Comparison of ENCODE assay signal across 7 mouse cellular contexts in the genomic region with DNA sequence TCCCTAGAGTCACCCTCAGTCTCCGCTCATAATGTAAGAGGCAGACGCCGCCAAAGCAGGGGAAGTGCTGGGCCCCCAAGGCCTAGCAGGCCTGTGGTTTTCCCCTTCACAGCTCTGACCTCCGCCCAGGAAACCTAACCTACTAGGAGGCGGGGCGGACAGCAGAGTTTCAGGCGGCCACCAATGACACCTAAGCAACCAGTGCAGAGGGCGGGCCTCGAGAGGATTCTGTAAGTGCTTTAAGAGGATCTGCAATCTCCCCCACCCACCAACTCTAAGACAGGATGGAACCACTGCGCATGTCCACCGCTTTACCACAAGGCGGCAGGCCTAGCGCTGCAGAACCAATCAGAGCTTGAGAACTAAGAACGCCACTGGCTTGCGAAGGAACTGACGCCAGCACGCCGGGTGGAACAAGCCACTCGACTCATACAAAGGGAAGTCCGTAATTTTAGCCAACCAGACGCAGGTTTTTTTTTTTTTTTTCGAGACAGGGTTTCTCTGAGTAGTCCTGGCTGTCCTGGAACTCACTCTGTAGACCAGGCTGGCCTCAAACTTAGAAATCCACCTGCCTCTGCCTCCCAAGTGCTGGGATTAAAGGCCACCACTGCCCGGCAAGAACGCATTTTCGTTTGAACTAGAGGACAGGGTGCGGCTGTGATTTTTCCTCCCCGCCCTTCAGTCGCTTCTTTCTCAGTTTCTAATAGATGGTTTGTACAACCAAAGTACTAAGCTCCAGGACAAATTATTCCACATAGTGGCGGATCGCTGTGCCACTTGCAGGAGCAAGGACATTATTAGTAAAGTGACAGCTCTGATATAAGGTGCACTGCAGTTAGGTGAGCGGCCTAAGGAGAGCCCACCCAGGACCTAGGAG. TPM values are rescaled to one million over a fixed set of nuclear protein-coding genes. Genes with fewer than 3 reads are reported as not detected.
A peak's percentile ranks its signal among the peaks of the same experiment; 100 is the strongest.
DNase-seq lines count a peak whose midpoint lies in the region; ATAC-seq and TF ChIP-seq lines count a peak whose summit lies in the region.

No protein-coding gene starts in this region.

- H3K36me3 ChIP-seq in embryonic facial prominence, embryonic 10.5 days (replicated peaks), result peaks cover 37% of the 10 kb centered on the region
- no peaks in the 10 kb centered on the region for H3K36me3 ChIP-seq in intestine, postnatal 0 days (ENCODE audit: control insufficient read depth, insufficient read depth)
- H3K36me3 ChIP-seq in midbrain, embryonic 12.5 days, result peaks cover 28% of the 10 kb centered on the region

- WGBS in embryonic facial prominence, embryonic 10.5 days, result 27% methylated on average over 31 of the region's 31 CpGs
- 26% methylated on average over 31 of the region's 31 CpGs for WGBS in intestine, postnatal 0 days
- 30% methylated on average over 31 of the region's 31 CpGs for WGBS in midbrain, embryonic 12.5 days

- TF ChIP-seq CTCF in intestine, postnatal 0 days (IDR thresholded peaks at IDR 0.05; ENCODE audit: low read depth), result peak; percentile 68

- peak; percentile 96 for ATAC-seq in intestine, postnatal 0 days
- peak; percentile 98 for ATAC-seq in midbrain, embryonic 12.5 days (ENCODE audit: low FRiP score, low read depth)

- intact Hi-C loops in left cerebral cortex, postnatal 4 days (cut with DNase I), result no loop called here

- DNase-seq in adrenal gland, postnatal 14 days, result peak; percentile 91
- DNase-seq in embryonic facial prominence, embryonic 10.5 days (ENCODE audit: low spot score), result peak; percentile 92
- peak; percentile 58 for DNase-seq in gonadal fat pad, adult 2 months (ENCODE audit: low read depth)
- DNase-seq in left cerebral cortex, postnatal 4 days, result peak; percentile 89
- peak; percentile 71 to 81 for DNase-seq in spleen, adult 18-20 months

- H3K27me3 ChIP-seq in embryonic facial prominence, embryonic 10.5 days (replicated peaks; ENCODE audit: low read depth, poor library complexity, severe bottlenecking), result peaks cover 15% of the 10 kb centered on the region
- H3K27me3 ChIP-seq in intestine, postnatal 0 days (replicated peaks; ENCODE audit: control insufficient read depth, insufficient read depth, low read length), result no peaks in the 10 kb centered on the region
- H3K27me3 ChIP-seq in midbrain, embryonic 12.5 days, result no peaks in the 10 kb centered on the region; the same call in 1 of the 2 replicates

- peak overlapping the region; percentile 32 for H3K4me2 ChIP-seq in intestine, postnatal 0 days (replicated peaks; ENCODE audit: low read depth)
- peak overlapping the region; percentile 42 for H3K4me2 ChIP-seq in midbrain, embryonic 12.5 days (replicated peaks)

- H3K4me3 ChIP-seq in embryonic facial prominence, embryonic 10.5 days, result peak overlapping the region; percentile 39
- no peak overlapping the region for H3K4me3 ChIP-seq in intestine, postnatal 0 days (ENCODE audit: low read depth, low read length)
- peak overlapping the region; percentile 21 for H3K4me3 ChIP-seq in midbrain, embryonic 12.5 days

- H3K9ac ChIP-seq in intestine, postnatal 0 days (ENCODE audit: low read depth, low read length), result no peak overlapping the region
- H3K9ac ChIP-seq in midbrain, embryonic 12.5 days (replicated peaks), result no peak overlapping the region

- H3K9me3 ChIP-seq in embryonic facial prominence, embryonic 10.5 days, result no peaks in the 10 kb centered on the region
- no peaks in the 10 kb centered on the region for H3K9me3 ChIP-seq in intestine, postnatal 0 days (ENCODE audit: control insufficient read depth)
- no peaks in the 10 kb centered on the region for H3K9me3 ChIP-seq in midbrain, embryonic 12.5 days

- H3K27ac ChIP-seq in embryonic facial prominence, embryonic 10.5 days (replicated peaks), result peak overlapping the region; percentile 77
- H3K27ac ChIP-seq in intestine, postnatal 0 days (ENCODE audit: low read depth, low read length), result peak overlapping the region; percentile 41; the same call in 1 of the 2 replicates
- H3K27ac ChIP-seq in midbrain, embryonic 12.5 days (replicated peaks), result peak overlapping the region; percentile 73

- H3K4me1 ChIP-seq in embryonic facial prominence, embryonic 10.5 days, result peaks cover 7% of the 10 kb centered on the region
- no peaks in the 10 kb centered on the region for H3K4me1 ChIP-seq in intestine, postnatal 0 days (replicated peaks; ENCODE audit: control insufficient read depth, insufficient read depth, low read length)
- no peaks in the 10 kb centered on the region for H3K4me1 ChIP-seq in midbrain, embryonic 12.5 days

RNA-seq across cellular contexts. Expression of a gene that starts 6.6 kb away (rescaled TPM):
- 5.0 and 16.7 TPM in 2 replicates for total RNA-seq in adrenal gland, postnatal 14 days (2021)
- 2.1 and 2.6 TPM in 2 replicates for polyA plus RNA-seq in embryonic facial prominence, embryonic 10.5 days (2016; fragmentation: Nextera tagmentation; extraction: Ambion mirVana)
- polyA plus RNA-seq in gonadal fat pad, adult 2 months (2012; rRNA removed), result 9.2 TPM in 2 replicates
- polyA plus RNA-seq in intestine, postnatal 0 days (2015; fragmentation: Nextera tagmentation; extraction: Ambion mirVana), result 2.5 and 2.7 TPM in 2 replicates
- total RNA-seq in left cerebral cortex, postnatal 4 days (2021), result 1 to 10 TPM; 2.5 to 3.4 TPM
- 2.6 and 2.8 TPM in 2 replicates for polyA plus RNA-seq in midbrain, embryonic 12.5 days (2016; fragmentation: Nextera tagmentation; extraction: Ambion mirVana)

RNA-seq across cellular contexts. Expression of a gene that starts 6.7 kb away (rescaled TPM):
- 86.3 and 103 TPM in 2 replicates for total RNA-seq in adrenal gland, postnatal 14 days (2021)
- polyA plus RNA-seq in embryonic facial prominence, embryonic 10.5 days (2016; fragmentation: Nextera tagmentation; extraction: Ambion mirVana), result 169 and 181 TPM in 2 replicates
- 63.3 and 74.8 TPM in 2 replicates for polyA plus RNA-seq in gonadal fat pad, adult 2 months (2012; rRNA removed)
- 76.6 and 76.7 TPM in 2 replicates for polyA plus RNA-seq in intestine, postnatal 0 days (2015; fragmentation: Nextera tagmentation; extraction: Ambion mirVana)
- total RNA-seq in left cerebral cortex, postnatal 4 days (2021), result 10 to 100 TPM; 66.9 to 73.6 TPM
- 119 and 123 TPM in 2 replicates for polyA plus RNA-seq in midbrain, embryonic 12.5 days (2016; fragmentation: Nextera tagmentation; extraction: Ambion mirVana)

RNA-seq across cellular contexts. Expression of a gene that starts 15.6 kb away (rescaled TPM):
- 14.2 and 17.8 TPM in 2 replicates for total RNA-seq in adrenal gland, postnatal 14 days (2021)
- 22.4 and 23.3 TPM in 2 replicates for polyA plus RNA-seq in embryonic facial prominence, embryonic 10.5 days (2016; fragmentation: Nextera tagmentation; extraction: Ambion mirVana)
- 33.3 and 35.8 TPM in 2 replicates for polyA plus RNA-seq in gonadal fat pad, adult 2 months (2012; rRNA removed)
- polyA plus RNA-seq in intestine, postnatal 0 days (2015; fragmentation: Nextera tagmentation; extraction: Ambion mirVana), result 788 and 922 TPM in 2 replicates
- total RNA-seq in left cerebral cortex, postnatal 4 days (2021), result 1 to 10 TPM; 3.3 to 5.4 TPM
- 13.4 and 14.9 TPM in 2 replicates for polyA plus RNA-seq in midbrain, embryonic 12.5 days (2016; fragmentation: Nextera tagmentation; extraction: Ambion mirVana)

RNA-seq across cellular contexts. Expression of a gene that starts 19.2 kb away (rescaled TPM):
- 9.3 and 16.0 TPM in 2 replicates for total RNA-seq in adrenal gland, postnatal 14 days (2021)
- 8.0 and 8.2 TPM in 2 replicates for polyA plus RNA-seq in embryonic facial prominence, embryonic 10.5 days (2016; fragmentation: Nextera tagmentation; extraction: Ambion mirVana)
- 1.6 and 1.9 TPM in 2 replicates for polyA plus RNA-seq in gonadal fat pad, adult 2 months (2012; rRNA removed)
- 3.1 and 3.2 TPM in 2 replicates for polyA plus RNA-seq in intestine, postnatal 0 days (2015; fragmentation: Nextera tagmentation; extraction: Ambion mirVana)
- 100 to 1,000 TPM; 518 to 579 TPM for total RNA-seq in left cerebral cortex, postnatal 4 days (2021)
- polyA plus RNA-seq in midbrain, embryonic 12.5 days (2016; fragmentation: Nextera tagmentation; extraction: Ambion mirVana), result 34.9 and 42.6 TPM in 2 replicates

RNA-seq across cellular contexts. Expression of a gene that starts 23.2 kb away (rescaled TPM):
- not detected in 2 replicates for total RNA-seq in adrenal gland, postnatal 14 days (2021)
- 0.05 and 0.07 TPM in 2 replicates for polyA plus RNA-seq in embryonic facial prominence, embryonic 10.5 days (2016; fragmentation: Nextera tagmentation; extraction: Ambion mirVana)
- not detected in 2 replicates for polyA plus RNA-seq in gonadal fat pad, adult 2 months (2012; rRNA removed)
- 0.12 TPM in 1 of 2 replicates, not detected in the other for polyA plus RNA-seq in intestine, postnatal 0 days (2015; fragmentation: Nextera tagmentation; extraction: Ambion mirVana)
- not detected for total RNA-seq in left cerebral cortex, postnatal 4 days (2021)
- polyA plus RNA-seq in midbrain, embryonic 12.5 days (2016; fragmentation: Nextera tagmentation; extraction: Ambion mirVana), result 0.30 and 0.34 TPM in 2 replicates

Comparison
In these comparisons a context has a peak if more than half of its experiments do, and no peak if none do; other contexts are left out.
1. RNA of a gene that starts 15.6 kb away (polyA plus RNA-seq): 788 to 922 TPM in intestine, postnatal 0 days; 33.3 to 35.8 TPM in gonadal fat pad, adult 2 months, 22.4 to 23.3 TPM in embryonic facial prominence, embryonic 10.5 days and 13.4 to 14.9 TPM in midbrain, embryonic 12.5 days; every median in the first group is over 10 times any median in the second.
2. Peak in every context shown above with its lines, with median percentiles within 50 percentile points of each other: DNase-seq and H3K27ac ChIP-seq.